25 mouse cellular contexts compared by ENCODE assay signal in the genomic region with DNA sequence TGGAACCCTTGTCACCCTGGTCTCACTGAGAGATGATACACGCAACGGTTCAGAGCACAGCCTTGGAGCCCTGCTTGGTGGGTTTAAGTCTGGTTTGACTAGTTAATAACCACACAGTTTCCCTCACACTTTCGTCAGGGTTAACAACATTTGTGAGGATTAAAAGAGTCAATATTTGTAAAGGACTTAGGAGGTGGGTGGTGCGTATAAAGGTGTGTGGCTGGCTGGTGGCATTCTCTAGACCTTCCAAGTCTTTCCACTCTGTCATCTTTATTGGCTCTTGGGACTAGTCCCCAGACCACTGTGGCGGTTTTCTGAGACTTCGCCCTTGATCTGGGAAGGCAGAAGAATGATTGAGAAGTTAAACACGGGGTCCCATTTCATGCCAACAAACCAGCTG. TPM values are rescaled to one million over a fixed set of nuclear protein-coding genes. Genes with fewer than 3 reads are reported as not detected.
DNase-seq lines count a peak whose midpoint lies in the region; ATAC-seq and TF ChIP-seq lines count a peak whose summit lies in the region.
"Had no signal": no experiment of that assay in that cellular context is flagged by ENCODE, and none has a peak within 500 bp of the region (broad histone marks: within the 10 kb centered on the region; RNA-seq: fewer than 3 reads in every experiment).

No protein-coding gene starts in this region.

- no peak overlapping the region for H3K4me3 ChIP-seq in embryonic facial prominence, embryonic 14.5 days (ENCODE audit: low read depth, low read length)
- no peak overlapping the region for H3K4me3 ChIP-seq in embryonic facial prominence, embryonic 10.5 days
- H3K4me3 ChIP-seq in layer of hippocampus, adult 2 months: no peak overlapping the region
- no peak overlapping the region for H3K4me3 ChIP-seq in olfactory bulb, adult 2 months (ENCODE audit: insufficient read depth, low read depth, low read length)
- H3K4me3 ChIP-seq: forebrain, embryonic 12.5 days; limb, embryonic 13.5 days; liver, embryonic 12.5 days; stomach, embryonic 15.5 days had no signal

- H3K4me1 ChIP-seq in embryonic facial prominence, embryonic 14.5 days (ENCODE audit: control insufficient read depth, insufficient read depth, low read length): peaks cover 3% of the 10 kb centered on the region
- peaks cover 24% of the 10 kb centered on the region for H3K4me1 ChIP-seq in embryonic facial prominence, embryonic 10.5 days
- H3K4me1 ChIP-seq in olfactory bulb, adult 2 months (ENCODE audit: control insufficient read depth, insufficient read depth, low read length): peaks cover 15% of the 10 kb centered on the region

- TF ChIP-seq CTCF in layer of hippocampus, adult 2 months (conservative IDR thresholded peaks at IDR 0.05): no peak
- TF ChIP-seq CTCF in olfactory bulb, adult 2 months (IDR thresholded peaks at IDR 0.05; ENCODE audit: insufficient read depth, low read depth, low read length): no peak

- H3K36me3 ChIP-seq in embryonic facial prominence, embryonic 14.5 days (ENCODE audit: control insufficient read depth, insufficient read depth, low read length): no peaks in the 10 kb centered on the region
- H3K36me3 ChIP-seq in embryonic facial prominence, embryonic 10.5 days (replicated peaks): no peaks in the 10 kb centered on the region
- H3K36me3 ChIP-seq: forebrain, embryonic 12.5 days; limb, embryonic 13.5 days; liver, embryonic 12.5 days; stomach, embryonic 15.5 days had no signal

- H3K27me3 ChIP-seq in embryonic facial prominence, embryonic 14.5 days (replicated peaks; ENCODE audit: control insufficient read depth, insufficient read depth, low read length): peaks cover 20% of the 10 kb centered on the region
- H3K27me3 ChIP-seq in embryonic facial prominence, embryonic 10.5 days (replicated peaks; ENCODE audit: low read depth, poor library complexity, severe bottlenecking): peaks cover 54% of the 10 kb centered on the region

- H3K9me3 ChIP-seq in embryonic facial prominence, embryonic 14.5 days (ENCODE audit: control insufficient read depth, low read length): no peaks in the 10 kb centered on the region
- no peaks in the 10 kb centered on the region for H3K9me3 ChIP-seq in embryonic facial prominence, embryonic 10.5 days
- H3K9me3 ChIP-seq: forebrain, embryonic 12.5 days; limb, embryonic 13.5 days; liver, embryonic 12.5 days; stomach, embryonic 15.5 days had no signal

- ATAC-seq in embryonic facial prominence, embryonic 14.5 days (ENCODE audit: low read depth): no peak; the same call in 1 of the 2 replicates
- no peak for ATAC-seq in granulocyte monocyte progenitor cell, adult 5-6 weeks (replicated peaks; ENCODE audit: poor library complexity, severe bottlenecking)
- ATAC-seq: liver, embryonic 12.5 days had no signal

- DNase-seq in embryonic facial prominence, embryonic 14.5 days (ENCODE audit: low spot score): peak; percentile 45
- DNase-seq in embryonic facial prominence, embryonic 10.5 days (ENCODE audit: low spot score): no peak
- DNase-seq in layer of hippocampus, adult 2 months (ENCODE audit: low spot score in 2 of 2): no peak
- DNase-seq in layer of hippocampus, adult 18-20 months (ENCODE audit: low spot score in 2 of 2): no peak
- peak; percentile 15 for DNase-seq in lung, postnatal 36 days
- no peak for DNase-seq in lung, postnatal 14 days
- DNase-seq: adrenal gland, postnatal 14 days; cerebellum, adult 9-10 months; gastrocnemius, postnatal 36 days; kidney, adult 8-10 months; kidney, postnatal 14 days; layer of hippocampus, postnatal 36 days; retina, postnatal 1 day; thymus, adult 2 months had no signal

- 76% methylated on average over 7 of the region's 7 CpGs for WGBS in embryonic facial prominence, embryonic 14.5 days
- 84% methylated on average over 7 of the region's 7 CpGs for WGBS in embryonic facial prominence, embryonic 10.5 days
- 66% methylated on average over 7 of the region's 7 CpGs for WGBS in olfactory bulb, adult 2 months

- H3K9ac ChIP-seq in embryonic facial prominence, embryonic 14.5 days (ENCODE audit: low read depth, low read length): no peak overlapping the region
- H3K9ac ChIP-seq: forebrain, embryonic 12.5 days; limb, embryonic 13.5 days; liver, embryonic 12.5 days; stomach, embryonic 15.5 days had no signal

- no peak overlapping the region for H3K4me2 ChIP-seq in embryonic facial prominence, embryonic 14.5 days (ENCODE audit: low read depth, low read length)
- H3K4me2 ChIP-seq: forebrain, embryonic 12.5 days; limb, embryonic 13.5 days; liver, embryonic 12.5 days; stomach, embryonic 15.5 days had no signal

- H3K27ac ChIP-seq in embryonic facial prominence, embryonic 14.5 days (replicated peaks; ENCODE audit: low read depth, low read length): no peak overlapping the region
- no peak overlapping the region for H3K27ac ChIP-seq in embryonic facial prominence, embryonic 10.5 days (replicated peaks)
- H3K27ac ChIP-seq in layer of hippocampus, adult 2 months: peak overlapping the region; percentile 90
- 0 out of 2 replicates have a peak overlapping the region, but pooled peaks have one; percentile 20 for H3K27ac ChIP-seq in olfactory bulb, adult 2 months (ENCODE audit: insufficient read depth, low read depth, low read length)
- H3K27ac ChIP-seq: forebrain, embryonic 12.5 days; limb, embryonic 13.5 days; liver, embryonic 12.5 days; stomach, embryonic 15.5 days had no signal

- TF ChIP-seq POLR2A in olfactory bulb, adult 2 months (IDR thresholded peaks at IDR 0.05; ENCODE audit: insufficient read depth, low read depth, low read length): no peak

RNA-seq across cellular contexts. Expression of gene Kcnj10, which starts 3.8 kb away (rescaled TPM):
- polyA plus RNA-seq in embryonic facial prominence, embryonic 14.5 days (2014; fragmentation: Nextera tagmentation; extraction: Ambion mirVana): 0.18 and 0.28 TPM in 2 replicates
- polyA plus RNA-seq in embryonic facial prominence, embryonic 10.5 days (2016; fragmentation: Nextera tagmentation; extraction: Ambion mirVana): 0.09 and 0.15 TPM in 2 replicates
- 10 to 100 TPM; 83.2 to 91.6 TPM for total RNA-seq in layer of hippocampus, adult 2 months (2021)
- total RNA-seq in layer of hippocampus, adult 18-20 months (2021): 10 to 100 TPM; 82.6 to 88.4 TPM
- polyA plus RNA-seq in olfactory bulb, adult 2 months (2012; ENCODE audit: insufficient read depth, insufficient read length, low replicate concordance, missing spikeins): 93.5 and 169 TPM in 2 replicates
- 0.32 TPM in 1 of 2 replicates, not detected in the other for total RNA-seq in granulocyte monocyte progenitor cell, adult 5-6 weeks (2014; fragmentation: Nextera tagmentation)
- 0.46 TPM in 1 of 2 replicates, not detected in the other for total RNA-seq in granulocyte monocyte progenitor cell, adult 5-6 weeks (2017)
- total RNA-seq: gastrocnemius, postnatal 36 days had no signal
- polyA plus RNA-seq: heart, embryonic 14.5 days had no signal

RNA-seq across cellular contexts. Expression of gene Kcnj9, which starts 15.7 kb away (rescaled TPM):
- 0.06 TPM in 1 of 2 replicates, not detected in the other for polyA plus RNA-seq in embryonic facial prominence, embryonic 14.5 days (2014; fragmentation: Nextera tagmentation; extraction: Ambion mirVana)
- polyA plus RNA-seq in embryonic facial prominence, embryonic 10.5 days (2016; fragmentation: Nextera tagmentation; extraction: Ambion mirVana): 0.10 and 0.11 TPM in 2 replicates
- total RNA-seq in layer of hippocampus, adult 2 months (2021): 10 to 100 TPM; 67.2 to 69.2 TPM
- total RNA-seq in layer of hippocampus, adult 18-20 months (2021): 10 to 100 TPM; 70.6 to 75.4 TPM
- not detected in 2 replicates for polyA plus RNA-seq in olfactory bulb, adult 2 months (2012; ENCODE audit: insufficient read depth, insufficient read length, low replicate concordance, missing spikeins)
- not detected in 2 replicates for total RNA-seq in granulocyte monocyte progenitor cell, adult 5-6 weeks (2014; fragmentation: Nextera tagmentation)
- total RNA-seq in granulocyte monocyte progenitor cell, adult 5-6 weeks (2017): not detected in 2 replicates
- total RNA-seq: gastrocnemius, adult 18-20 months; gastrocnemius, postnatal 36 days; heart, adult 8-10 months; megakaryocyte-erythroid progenitor cell, adult 5-6 weeks had no signal
- polyA plus RNA-seq: heart, embryonic 14.5 days; intestine, embryonic 14.5 days; liver, embryonic 12.5 days had no signal

RNA-seq across cellular contexts. Expression of gene Pigm, which starts 31.5 kb away (rescaled TPM):
- polyA plus RNA-seq in embryonic facial prominence, embryonic 14.5 days (2014; fragmentation: Nextera tagmentation; extraction: Ambion mirVana): 6.9 and 7.2 TPM in 2 replicates
- 10.2 and 11.1 TPM in 2 replicates for polyA plus RNA-seq in embryonic facial prominence, embryonic 10.5 days (2016; fragmentation: Nextera tagmentation; extraction: Ambion mirVana)
- total RNA-seq in layer of hippocampus, adult 2 months (2021): 1 to 10 TPM; 8.3 to 9.2 TPM
- 1 to 10 TPM; 7.8 to 8.5 TPM for total RNA-seq in layer of hippocampus, adult 18-20 months (2021)
- not detected in 2 replicates for polyA plus RNA-seq in olfactory bulb, adult 2 months (2012; ENCODE audit: insufficient read depth, insufficient read length, low replicate concordance, missing spikeins)
- total RNA-seq in granulocyte monocyte progenitor cell, adult 5-6 weeks (2014; fragmentation: Nextera tagmentation): 10.2 and 16.0 TPM in 2 replicates
- total RNA-seq in granulocyte monocyte progenitor cell, adult 5-6 weeks (2017): 13.8 and 16.2 TPM in 2 replicates

RNA-seq across cellular contexts. Expression of gene Atp1a2, which starts 47.0 kb away (rescaled TPM):
- polyA plus RNA-seq in embryonic facial prominence, embryonic 14.5 days (2014; fragmentation: Nextera tagmentation; extraction: Ambion mirVana): 5.6 and 6.2 TPM in 2 replicates
- polyA plus RNA-seq in embryonic facial prominence, embryonic 10.5 days (2016; fragmentation: Nextera tagmentation; extraction: Ambion mirVana): 1.2 and 1.4 TPM in 2 replicates
- 100 to 1,000 TPM; 585 to 600 TPM for total RNA-seq in layer of hippocampus, adult 2 months (2021)
- total RNA-seq in layer of hippocampus, adult 18-20 months (2021): 100 to 1,000 TPM; 555 to 598 TPM
- polyA plus RNA-seq in olfactory bulb, adult 2 months (2012; ENCODE audit: insufficient read depth, insufficient read length, low replicate concordance, missing spikeins): 130 and 318 TPM in 2 replicates
- not detected in 2 replicates for total RNA-seq in granulocyte monocyte progenitor cell, adult 5-6 weeks (2014; fragmentation: Nextera tagmentation)
- not detected in 2 replicates for total RNA-seq in granulocyte monocyte progenitor cell, adult 5-6 weeks (2017)
- total RNA-seq: megakaryocyte-erythroid progenitor cell, adult 5-6 weeks had no signal

Comparison
In these comparisons a context has a peak if more than half of its experiments do, and no peak if none do; other contexts are left out.
1. DNase-seq: peak in embryonic facial prominence, embryonic 14.5 days (single experiment) and lung, postnatal 36 days (single experiment); none in embryonic facial prominence, embryonic 10.5 days (single experiment), layer of hippocampus, adult 2 months (0 of 2), layer of hippocampus, adult 18-20 months (0 of 2) and lung, postnatal 14 days (single experiment).
2. H3K27ac ChIP-seq: peak in layer of hippocampus, adult 2 months (single experiment) and olfactory bulb, adult 2 months (single experiment); none in embryonic facial prominence, embryonic 14.5 days (single experiment) and embryonic facial prominence, embryonic 10.5 days (single experiment).
3. RNA of gene Kcnj10, which starts 3.8 kb away (total RNA-seq): 83.2 to 91.6 TPM in layer of hippocampus, adult 2 months and 82.6 to 88.4 TPM in layer of hippocampus, adult 18-20 months; 0.32 to 0.46 TPM in granulocyte monocyte progenitor cell, adult 5-6 weeks; every median in the first group is over 10 times any median in the second.
4. RNA of gene Kcnj9, which starts 15.7 kb away (total RNA-seq): 70.6 to 75.4 TPM in layer of hippocampus, adult 18-20 months and 67.2 to 69.2 TPM in layer of hippocampus, adult 2 months; not detected in granulocyte monocyte progenitor cell, adult 5-6 weeks; every median in the first group is over 10 times any median in the second.